Mouse (Mus musculus): Measurements from ENCODE around the gene Tmem184b. TPM values are rescaled to one million over a fixed set of nuclear protein-coding genes. Genes with fewer than 3 reads are reported as not detected.

Tmem184b gene
- polyA plus RNA-seq, 1 experiment from 2014 or later, result 75.5 TPM

DNA sequence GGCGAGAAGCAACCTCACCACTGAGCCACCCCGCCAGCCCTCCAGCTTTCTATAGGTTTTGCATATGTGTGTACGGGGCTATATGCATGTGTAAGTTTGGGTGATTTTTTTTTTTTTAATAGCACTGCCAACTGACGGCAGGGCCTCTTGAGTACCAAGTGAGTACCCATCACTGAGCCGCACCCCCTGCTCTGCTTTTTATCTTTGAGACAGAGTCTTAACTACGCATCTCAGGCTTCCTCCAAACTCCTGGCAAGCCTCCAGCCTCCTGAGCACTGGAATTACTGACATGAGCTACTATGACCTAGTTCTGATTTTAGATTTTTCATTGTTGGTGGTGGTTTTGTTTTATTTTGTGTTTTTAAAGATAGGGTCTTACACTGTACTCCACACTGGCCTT, 24.1 kb upstream of the Tmem184b start:
- 89% methylated on average over 6 of the region's 6 CpGs for WGBS
- ATAC-seq (replicated peaks; ENCODE audit: low FRiP score), result no peak

DNA sequence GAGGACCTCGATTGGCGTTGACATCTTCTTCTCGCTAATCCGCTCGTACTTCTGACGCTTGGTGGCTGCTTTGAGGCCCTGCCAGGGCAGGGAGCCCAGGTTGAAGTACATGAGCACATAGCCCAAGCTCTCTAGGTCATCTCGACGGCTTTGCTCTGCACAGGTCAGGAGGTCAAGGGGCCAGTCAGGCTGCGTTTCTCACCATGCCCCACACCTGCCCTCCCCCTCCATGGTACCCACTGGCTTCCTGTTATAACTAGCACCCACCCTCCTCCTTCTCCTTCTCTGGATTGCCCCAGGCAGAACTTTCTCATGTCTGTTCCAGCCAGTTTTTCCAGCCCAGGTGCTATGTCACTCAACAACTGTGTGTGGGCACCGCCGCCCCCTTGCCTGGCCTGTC, 22.1 kb upstream of the Tmem184b start:
- H3K4me3 ChIP-seq (replicated peaks), result no peak overlapping the region
- no peak overlapping the region for H3K9ac ChIP-seq
- WGBS, result 69% methylated on average over 11 of the region's 11 CpGs
- 0 out of 2 replicates have a peak, but pooled peaks cover 7% of the 10 kb centered on the region for H3K4me1 ChIP-seq
- no peak; the same call in 1 of the 2 replicates for ATAC-seq (replicated peaks; ENCODE audit: low FRiP score)
- H3K27ac ChIP-seq, result 0 out of 2 replicates have a peak overlapping the region, but pooled peaks have one; percentile 5
- peaks cover 98% of the 10 kb centered on the region for H3K36me3 ChIP-seq
- no peak overlapping the region for H3K4me2 ChIP-seq
- no peaks in the 10 kb centered on the region for H3K27me3 ChIP-seq
- H3K9me3 ChIP-seq (replicated peaks), result no peaks in the 10 kb centered on the region

More for the DNA sequence above, 24.1 kb upstream of the Tmem184b start:
- Histone ChIP-seq H3K27me3 (no peaks in the 10 kb centered on the region), H3K36me3 (peaks cover 97% of the 10 kb centered on the region), H3K9me3 (replicated peaks) (no peaks in the 10 kb centered on the region), H3K4me2 (no peak overlapping the region), H3K4me1 (peaks cover 17% of the 10 kb centered on the region), H3K9ac (no peak overlapping the region), H3K4me3 (replicated peaks) (no peak overlapping the region), H3K27ac (no peak overlapping the region)

- peaks cover 100% of the 10 kb centered on the region for H3K36me3 ChIP-seq
- H3K4me2 ChIP-seq, result no peak overlapping the region
- H3K9me3 ChIP-seq (replicated peaks), result no peaks in the 10 kb centered on the region
- no peak overlapping the region for H3K4me3 ChIP-seq (replicated peaks)
- no peak overlapping the region for H3K9ac ChIP-seq
- 93% methylated on average over 17 of the region's 17 CpGs for WGBS
- no peaks in the 10 kb centered on the region for H3K27me3 ChIP-seq
- ATAC-seq (replicated peaks; ENCODE audit: low FRiP score), result no peak
- H3K27ac ChIP-seq, result no peak overlapping the region
- 0 out of 2 replicates have a peak, but pooled peaks cover 4% of the 10 kb centered on the region for H3K4me1 ChIP-seq
Measured at GRCm38 (mm10) chr15:79424602-79425001, 21.2 kb upstream of the Tmem184b start.

DNA sequence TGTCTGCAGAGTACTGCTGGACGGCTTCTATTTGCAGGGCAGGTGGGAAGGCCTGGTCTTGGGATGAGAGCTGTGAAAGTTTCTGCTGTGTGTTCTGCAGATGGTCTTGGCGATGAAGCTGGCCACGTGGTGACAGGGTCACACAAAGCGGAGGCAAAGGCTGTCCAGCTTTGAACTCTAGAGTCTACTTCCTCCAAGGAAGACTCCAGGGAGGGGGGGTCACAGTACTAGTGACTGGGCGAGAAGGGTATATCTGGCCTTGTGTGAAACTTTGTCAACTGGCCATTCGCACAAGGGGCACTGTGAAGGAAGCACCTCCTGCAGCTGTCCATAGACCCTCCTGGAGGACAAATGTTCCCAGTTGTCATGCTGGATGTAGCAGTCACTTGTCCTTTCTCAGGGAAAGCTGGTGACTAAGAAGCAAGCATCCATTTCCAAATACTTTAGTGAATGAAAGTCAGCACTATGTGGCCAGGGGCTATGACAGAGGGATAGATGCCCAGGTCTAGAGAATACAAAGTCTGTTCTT, 19.4 kb upstream of the Tmem184b start:
- Histone ChIP-seq H3K4me2 (no peak overlapping the region), H3K27ac (no peak overlapping the region), H3K4me3 (replicated peaks) (no peak overlapping the region), H3K9me3 (replicated peaks) (no peaks in the 10 kb centered on the region), H3K9ac (no peak overlapping the region), H3K4me1 (0 out of 2 replicates have a peak, but pooled peaks cover 4% of the 10 kb centered on the region), H3K36me3 (peaks cover 98% of the 10 kb centered on the region), H3K27me3 (no peaks in the 10 kb centered on the region)
- 88% methylated on average over 6 of the region's 6 CpGs for WGBS
- no peak for ATAC-seq (replicated peaks; ENCODE audit: low FRiP score)

GRCm38 (mm10) chr15:79418677-79419076, 15.3 kb upstream of the Tmem184b start:
- no peak overlapping the region for H3K4me2 ChIP-seq
- peaks cover 74% of the 10 kb centered on the region for H3K36me3 ChIP-seq
- H3K4me3 ChIP-seq (replicated peaks), result no peak overlapping the region
- H3K9me3 ChIP-seq (replicated peaks), result no peaks in the 10 kb centered on the region
- no peaks in the 10 kb centered on the region for H3K4me1 ChIP-seq
- no peaks in the 10 kb centered on the region for H3K27me3 ChIP-seq
- H3K9ac ChIP-seq, result no peak overlapping the region
- WGBS, result 89% methylated on average over 11 of the region's 11 CpGs
- ATAC-seq (replicated peaks; ENCODE audit: low FRiP score), result no peak
- H3K27ac ChIP-seq, result no peak overlapping the region

GRCm38 (mm10) chr15:79418265-79418664, 14.9 kb upstream of the Tmem184b start:
- H3K9me3 ChIP-seq (replicated peaks), result no peaks in the 10 kb centered on the region
- no peak for ATAC-seq (replicated peaks; ENCODE audit: low FRiP score)
- no peaks in the 10 kb centered on the region for H3K4me1 ChIP-seq
- no peaks in the 10 kb centered on the region for H3K27me3 ChIP-seq
- H3K9ac ChIP-seq, result no peak overlapping the region
- peaks cover 70% of the 10 kb centered on the region for H3K36me3 ChIP-seq
- 91% methylated on average over 3 of the region's 3 CpGs for WGBS
- no peak overlapping the region for H3K4me2 ChIP-seq
- no peak overlapping the region for H3K27ac ChIP-seq
- H3K4me3 ChIP-seq (replicated peaks), result no peak overlapping the region

DNA sequence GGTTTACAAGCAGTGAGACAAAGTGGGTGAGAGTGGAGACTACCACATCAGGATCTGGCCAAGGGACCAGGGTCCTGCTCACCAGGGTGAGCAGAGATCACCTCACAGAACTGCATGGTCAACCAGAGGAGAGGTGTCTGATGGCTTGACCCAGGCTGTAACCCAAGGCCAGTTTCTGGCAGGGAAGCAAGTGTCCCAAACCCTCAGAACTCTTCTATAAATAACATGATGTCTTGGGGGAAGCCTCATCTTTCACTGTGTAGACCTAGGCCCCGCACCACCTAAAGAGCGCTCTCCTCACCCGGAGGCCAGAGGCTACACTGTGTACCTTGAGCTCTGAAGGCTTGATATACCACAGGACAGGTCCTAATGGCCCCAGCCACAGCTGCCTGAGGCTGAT, 14.0 kb upstream of the Tmem184b start:
- Histone ChIP-seq H3K4me2 (no peak overlapping the region), H3K27me3 (no peaks in the 10 kb centered on the region), H3K36me3 (peaks cover 61% of the 10 kb centered on the region), H3K4me3 (replicated peaks) (no peak overlapping the region), H3K4me1 (no peaks in the 10 kb centered on the region), H3K9me3 (replicated peaks) (no peaks in the 10 kb centered on the region), H3K9ac (no peak overlapping the region), H3K27ac (no peak overlapping the region)
- ATAC-seq (replicated peaks; ENCODE audit: low FRiP score), result no peak
- 95% methylated on average over 3 of the region's 3 CpGs for WGBS

GRCm38 (mm10) chr15:79416460-79417085, 13.2 kb upstream of the Tmem184b start:
- no peaks in the 10 kb centered on the region for H3K4me1 ChIP-seq
- no peak overlapping the region for H3K9ac ChIP-seq
- ATAC-seq (replicated peaks; ENCODE audit: low FRiP score), result no peak
- WGBS, result 90% methylated on average over 10 of the region's 10 CpGs
- no peaks in the 10 kb centered on the region for H3K9me3 ChIP-seq (replicated peaks)
- no peak overlapping the region for H3K4me2 ChIP-seq
- H3K27me3 ChIP-seq, result no peaks in the 10 kb centered on the region
- no peak overlapping the region for H3K27ac ChIP-seq
- H3K4me3 ChIP-seq (replicated peaks), result no peak overlapping the region
- H3K36me3 ChIP-seq, result peaks cover 53% of the 10 kb centered on the region

DNA sequence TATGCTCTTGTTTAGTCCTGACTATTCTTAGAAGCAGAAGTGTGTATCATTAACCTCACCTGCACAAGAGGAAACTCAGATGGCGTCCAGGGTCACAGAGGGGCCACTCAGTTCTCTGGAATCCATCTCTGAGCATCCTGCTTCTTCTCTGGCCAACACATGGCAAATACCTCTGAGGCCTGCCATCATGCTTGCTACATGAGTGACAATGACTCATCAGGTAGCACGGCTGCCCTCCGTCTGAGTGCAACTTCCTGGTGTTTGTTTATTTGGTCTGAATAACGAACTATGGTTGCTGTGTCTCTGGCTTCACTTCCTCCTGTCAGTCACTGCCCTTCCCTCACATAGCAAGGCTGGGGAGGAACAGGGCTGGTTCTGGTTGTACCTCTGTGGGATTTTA, 11.1 kb upstream of the Tmem184b start:
- Histone ChIP-seq H3K27me3 (no peaks in the 10 kb centered on the region), H3K4me2 (no peak overlapping the region), H3K9me3 (replicated peaks) (no peaks in the 10 kb centered on the region), H3K4me1 (no peaks in the 10 kb centered on the region), H3K4me3 (replicated peaks) (no peak overlapping the region), H3K9ac (no peak overlapping the region), H3K27ac (no peak overlapping the region), H3K36me3 (peaks cover 32% of the 10 kb centered on the region)
- no peak for ATAC-seq (replicated peaks; ENCODE audit: low FRiP score)
- 39% methylated on average over 4 of the region's 4 CpGs for WGBS

GRCm38 (mm10) chr15:79413802-79414201, 10.4 kb upstream of the Tmem184b start:
- WGBS, result 78% methylated on average over 8 of the region's 8 CpGs
- Histone ChIP-seq H3K4me2 (no peak overlapping the region), H3K4me3 (replicated peaks) (no peak overlapping the region), H3K27ac (no peak overlapping the region), H3K4me1 (no peaks in the 10 kb centered on the region), H3K27me3 (no peaks in the 10 kb centered on the region), H3K36me3 (peaks cover 25% of the 10 kb centered on the region), H3K9me3 (replicated peaks) (no peaks in the 10 kb centered on the region), H3K9ac (no peak overlapping the region)
- ATAC-seq (replicated peaks; ENCODE audit: low FRiP score), result no peak

DNA sequence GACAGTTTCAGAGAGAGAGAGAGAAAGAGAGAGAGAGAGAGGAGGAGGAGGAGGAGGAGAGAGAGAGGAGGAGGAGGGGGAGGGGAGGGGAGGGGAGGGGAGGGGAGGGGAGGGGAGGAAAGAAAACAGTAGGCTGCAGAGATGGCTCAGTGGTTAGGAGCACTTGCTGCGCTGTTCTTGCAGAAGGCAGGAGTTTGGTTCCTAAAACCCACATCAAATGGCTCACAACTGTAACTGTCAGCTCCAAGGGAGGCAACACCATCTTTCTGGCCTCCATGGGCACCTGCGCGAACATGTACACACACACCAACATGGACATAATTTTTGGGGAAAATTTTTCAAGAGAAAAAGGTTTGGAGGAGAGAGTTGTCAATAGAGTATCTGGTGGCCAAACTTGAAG, 9.8 kb upstream of the Tmem184b start:
- H3K9me3 ChIP-seq (replicated peaks), result no peaks in the 10 kb centered on the region
- no peak overlapping the region for H3K4me2 ChIP-seq
- no peaks in the 10 kb centered on the region for H3K4me1 ChIP-seq
- no peak overlapping the region for H3K9ac ChIP-seq
- H3K27ac ChIP-seq, result no peak overlapping the region
- H3K27me3 ChIP-seq, result no peaks in the 10 kb centered on the region
- ATAC-seq (replicated peaks; ENCODE audit: low FRiP score), result no peak
- no peak overlapping the region for H3K4me3 ChIP-seq (replicated peaks)
- WGBS, result 97% methylated on average over 3 of the region's 3 CpGs
- peaks cover 19% of the 10 kb centered on the region for H3K36me3 ChIP-seq

DNA sequence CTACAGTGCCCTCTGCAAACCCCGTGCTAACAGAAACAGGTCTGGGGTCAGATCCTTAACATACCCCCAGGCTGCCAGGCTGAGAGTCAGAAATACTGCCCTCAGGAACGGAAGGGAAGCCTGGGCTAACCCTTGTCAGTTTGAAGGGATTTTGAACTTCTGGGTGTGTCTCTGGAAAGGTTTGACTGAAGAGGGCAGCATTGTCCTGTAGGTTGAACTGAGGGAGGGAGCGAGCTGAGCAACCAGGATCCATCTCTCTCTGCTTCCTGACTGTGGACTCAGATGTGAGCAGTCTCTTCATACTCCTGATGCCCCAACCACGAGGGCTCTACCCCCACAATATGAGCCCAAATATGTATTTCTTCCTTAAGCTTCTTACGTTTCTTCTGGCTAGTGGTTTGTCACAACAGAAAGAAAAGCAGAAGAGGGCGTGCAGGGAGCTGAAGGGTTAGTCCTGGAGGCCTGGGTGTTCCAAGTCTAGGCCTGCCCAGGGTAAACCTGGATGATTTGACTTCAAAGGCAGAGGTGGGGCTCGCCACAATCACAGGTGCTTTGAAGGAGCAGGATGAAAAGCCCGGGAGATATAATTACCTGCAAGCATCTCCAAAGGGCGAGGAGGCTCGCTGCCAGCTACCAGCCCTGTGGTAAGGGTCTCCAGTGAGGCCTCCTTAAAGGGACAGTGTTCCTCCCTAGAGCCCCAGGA, 8.1 kb upstream of the Tmem184b start:
- Histone ChIP-seq H3K9ac (no peak overlapping the region), H3K9me3 (replicated peaks) (no peaks in the 10 kb centered on the region), H3K4me1 (no peaks in the 10 kb centered on the region), H3K27me3 (no peaks in the 10 kb centered on the region), H3K36me3 (peaks cover 6% of the 10 kb centered on the region), H3K4me2 (no peak overlapping the region), H3K27ac (no peak overlapping the region), H3K4me3 (replicated peaks) (no peak overlapping the region)
- 73% methylated on average over 10 of the region's 10 CpGs for WGBS
- no peak for ATAC-seq (replicated peaks; ENCODE audit: low FRiP score)
